Mouse (Mus musculus) adrenal gland, postnatal 36 days (tissue): ENCODE measurements at regions not wholly inside any gene's neighbourhood (a gene's known extent, or its start where the extent isn't known, plus 50 kb on each side); places are given as distances from the start of the nearest gene placed in this dataset.
A peak's percentile ranks its signal among the peaks of the same experiment; 100 is the strongest.

ENCODE experiments used
- DNase-seq, 2 experiments: peaks; one replicate each; pipeline ENCODE4 v3.0.0; 2021; ENCODE audit warnings: mixed read lengths in 1 of 2

DNA sequence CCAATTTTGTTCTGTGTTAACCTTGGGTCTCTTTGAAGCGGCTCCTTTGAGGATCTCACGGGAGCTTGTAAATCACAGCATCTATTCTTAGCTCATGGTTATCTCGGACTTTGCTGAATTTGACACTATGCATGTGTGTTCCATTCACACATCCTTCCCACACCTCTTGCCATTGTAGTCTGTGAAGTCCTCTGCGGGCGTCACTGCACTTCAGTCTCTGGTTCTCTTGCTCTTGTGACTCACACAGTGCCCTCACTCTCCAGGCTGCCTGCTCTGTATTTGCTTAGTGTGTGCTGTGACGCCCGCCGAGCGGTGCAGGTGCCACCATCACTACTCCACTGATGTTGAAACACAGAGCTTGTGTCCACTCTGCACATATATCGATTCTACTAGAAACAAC is 1271.2 kb downstream of the Synb start:
- no peak for DNase-seq

DNA sequence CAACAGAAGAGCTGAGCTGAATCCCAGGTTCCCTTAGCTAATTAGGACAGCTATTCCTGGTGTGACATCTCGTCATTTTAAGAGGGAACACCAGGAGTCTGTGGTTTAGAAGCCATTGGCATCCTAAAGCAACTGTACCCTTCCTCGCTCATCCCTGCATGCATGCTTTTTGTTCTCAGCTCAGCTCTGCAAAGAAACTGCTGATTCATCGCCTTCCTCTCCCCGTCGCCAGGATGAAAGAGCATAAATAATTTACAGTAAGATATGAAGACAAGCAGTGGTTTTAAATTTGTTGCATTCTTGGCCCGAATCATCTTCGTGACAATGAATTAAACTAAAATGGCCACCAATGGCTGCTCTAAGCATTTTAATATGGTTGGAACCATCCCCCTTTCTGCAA is 1272.9 kb downstream of the Synb start:
- DNase-seq: peak; percentile 32 to 33

DNA sequence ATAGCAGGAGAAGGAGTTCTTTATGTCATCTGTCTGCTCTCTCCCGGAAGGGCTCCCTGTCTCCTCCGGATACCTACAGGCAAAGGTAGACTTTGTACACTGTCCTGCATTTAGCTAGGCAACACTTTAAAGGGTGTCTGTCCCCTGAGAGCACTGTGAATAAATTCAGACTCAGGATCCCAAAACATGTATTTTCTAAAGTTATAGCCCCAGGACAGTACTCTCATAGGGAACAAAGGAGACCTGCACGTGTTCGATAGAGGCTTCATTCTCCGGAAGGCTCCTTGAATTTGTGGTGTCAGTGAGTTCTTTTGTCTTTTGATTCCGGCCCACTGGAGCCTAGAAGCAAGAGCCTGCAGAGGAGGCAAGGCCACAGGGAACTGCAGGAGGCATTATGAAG is 1273.3 kb downstream of the Synb start:
- DNase-seq: no peak

DNA sequence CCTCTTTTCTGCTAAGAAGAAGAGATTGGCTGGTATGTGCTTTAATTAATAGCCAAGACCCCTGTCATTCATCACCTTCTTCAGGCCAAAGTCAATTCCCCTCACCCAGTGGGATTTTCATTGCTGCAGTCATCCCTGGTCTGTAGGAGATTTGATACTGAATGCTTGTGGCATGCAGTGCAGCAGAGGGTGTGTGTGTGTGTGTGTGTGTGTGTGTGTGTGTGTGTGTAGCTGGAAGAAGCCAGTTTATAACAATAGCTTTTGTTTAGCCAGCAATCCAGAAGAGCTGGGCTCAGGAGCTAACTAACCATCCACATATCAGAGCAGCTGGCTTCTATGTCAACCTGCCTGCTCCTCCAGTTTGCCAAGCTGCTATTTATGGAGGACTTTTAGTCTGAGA is 1275.4 kb downstream of the Synb start:
- DNase-seq: no peak

DNA sequence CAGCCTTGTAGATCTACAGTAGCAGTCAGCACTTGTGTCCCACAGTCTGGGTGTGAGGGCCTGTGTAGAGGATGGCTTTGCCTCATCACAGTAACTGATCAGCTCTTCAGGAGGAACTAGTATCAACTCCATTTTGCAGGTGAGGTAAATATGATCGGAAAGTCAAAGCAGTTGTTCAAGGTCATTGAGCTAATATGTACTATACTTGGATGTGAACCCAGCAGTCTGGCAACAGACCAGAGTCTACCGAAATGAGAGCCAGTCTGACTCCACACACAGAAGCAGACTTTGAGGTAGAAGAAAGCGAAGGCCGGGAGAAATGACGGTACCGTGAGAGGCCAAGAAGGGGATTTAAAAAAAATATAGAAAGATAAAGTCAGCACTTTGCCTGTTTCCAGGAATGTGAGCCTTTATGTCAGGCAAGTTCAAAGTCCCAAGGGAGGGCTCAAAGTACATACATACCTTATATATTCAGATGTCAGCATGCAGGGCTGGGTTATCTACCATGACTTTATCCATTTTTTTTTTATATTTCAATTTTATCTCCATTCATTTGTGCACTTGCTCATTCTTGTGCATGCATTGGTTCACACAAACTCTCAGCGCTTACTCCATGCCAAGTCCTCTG is 1297.2 kb downstream of the Synb start:
- DNase-seq: peak in 1 of 2 experiments; percentile 15

DNA sequence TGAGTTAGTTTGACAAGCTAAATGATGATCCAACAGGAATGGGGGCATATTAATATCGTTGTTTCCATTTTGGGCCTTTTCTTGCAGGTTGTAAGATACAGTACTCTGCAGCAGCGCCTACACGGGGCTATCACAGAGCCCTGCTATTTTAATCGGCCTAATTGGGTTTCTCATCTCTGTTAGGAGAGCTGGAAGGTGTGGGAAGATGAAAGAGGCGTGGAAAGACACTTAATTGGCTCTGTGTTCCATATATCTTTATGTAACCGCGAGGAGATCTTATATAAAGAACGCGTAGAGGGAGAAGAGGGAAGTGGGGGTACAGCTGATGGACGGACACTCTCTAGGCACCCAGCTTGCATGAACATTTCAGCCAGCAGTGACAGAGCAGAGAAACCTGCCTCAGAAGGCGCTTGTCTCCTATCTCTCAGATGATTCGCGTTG is 1300.5 kb downstream of the Synb start:
- no peak for DNase-seq

DNA sequence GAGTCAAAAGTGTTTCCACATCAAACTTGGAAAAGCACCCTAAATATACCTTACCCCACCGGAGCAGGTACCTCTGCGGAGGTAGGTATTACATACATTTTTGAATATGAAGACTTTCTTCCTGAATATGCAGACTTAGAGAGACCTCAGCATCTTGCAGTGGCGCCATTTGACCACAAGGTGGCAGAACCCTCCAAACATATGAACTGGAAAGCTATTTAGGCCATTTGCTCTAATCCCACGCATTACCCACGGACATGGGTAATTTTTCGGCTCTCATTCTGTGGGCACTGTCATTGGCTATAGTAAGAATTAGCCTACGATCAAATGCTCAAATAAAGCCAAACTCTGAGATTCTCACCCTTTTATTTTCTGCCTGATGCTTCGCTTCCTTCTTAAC is 1301.0 kb downstream of the Synb start:
- peak; percentile 63 to 64 for DNase-seq

DNA sequence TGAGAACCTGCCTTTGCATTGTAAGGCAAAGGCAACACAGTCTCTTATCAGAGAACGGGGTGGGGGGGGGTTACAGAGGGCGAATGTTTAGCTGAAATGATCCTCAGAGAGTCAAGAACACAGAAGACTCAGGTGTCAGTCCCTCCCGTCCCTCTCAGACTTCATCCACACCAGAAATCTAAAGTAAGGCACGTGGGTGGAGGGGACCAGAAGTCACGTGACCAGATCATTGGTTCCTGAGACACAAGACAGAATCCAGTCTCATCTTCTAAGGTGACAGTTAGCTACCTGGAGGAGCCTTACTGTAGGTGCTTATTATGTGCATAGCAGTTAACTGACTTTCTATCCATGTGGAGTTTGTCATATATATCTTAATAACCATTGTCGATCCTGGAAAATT is 1302.0 kb downstream of the Synb start:
- no peak for DNase-seq

DNA sequence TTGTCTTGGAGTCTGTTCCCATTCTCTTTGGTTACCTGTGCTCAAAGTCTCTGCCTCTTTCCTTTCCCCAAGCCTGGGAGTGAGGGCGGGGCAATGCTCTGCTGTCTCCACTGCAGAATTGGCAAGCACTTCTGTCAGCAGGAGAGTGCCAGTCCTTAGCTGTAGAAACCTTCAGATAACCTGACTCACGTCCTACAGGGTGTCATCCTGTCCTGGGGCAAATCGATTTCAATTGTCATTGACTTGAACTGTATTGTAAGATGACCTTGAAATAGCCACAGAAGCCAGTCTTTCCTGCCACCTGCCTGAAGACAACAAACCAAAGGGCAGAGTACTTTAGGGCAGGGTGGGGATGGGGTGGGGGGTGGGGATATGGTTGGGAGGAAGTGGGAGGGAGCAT is 1303.8 kb downstream of the Synb start:
- no peak for DNase-seq
